Mouse (Mus musculus) midbrain, embryonic 14.5 days (tissue): ENCODE results near the gene Lix1. TPM values are rescaled to one million over a fixed set of nuclear protein-coding genes. Genes with fewer than 3 reads are reported as not detected.

Experiments
- ATAC-seq: fragments of 200-750 bp; cut with Nextera tagmentation; 2 replicates; pipeline ENCODE4 v1.8.0; 2017; ENCODE audit warnings: moderate number of reproducible peaks, moderate library complexity; ENCODE audit not compliant: low FRiP score, low TSS enrichment
- DNase-seq: peaks from one replicate; pipeline ENCODE4 v3.0.0-alpha.2; 2015
- H3K27ac ChIP-seq: fragments of 300-500 bp; sonication (generic); replicated peaks from 2 replicates; pipeline ENCODE4 v1.5.1; 2014; ENCODE audit warnings: mild to moderate bottlenecking, low read depth, low read length, moderate library complexity
- H3K27me3 ChIP-seq: fragments of 300-500 bp; sonication (generic); 2 replicates; pipeline ENCODE4 v1.6.1; 2014; ENCODE audit warnings: low read length, control low read depth, mixed read lengths; ENCODE audit not compliant: control insufficient read depth, insufficient read depth
- H3K36me3 ChIP-seq: fragments of 300-500 bp; sonication (generic); 2 replicates; pipeline ENCODE4 v1.6.1; 2014; ENCODE audit warnings: low read length, control low read depth; ENCODE audit not compliant: control insufficient read depth, insufficient read depth
- H3K4me1 ChIP-seq: fragments of 300-500 bp; sonication (generic); 2 replicates; pipeline ENCODE4 v1.6.1; 2014; ENCODE audit warnings: mild to moderate bottlenecking, antibody characterized with exemption, low read length, control low read depth; ENCODE audit not compliant: control insufficient read depth, insufficient read depth
- H3K4me2 ChIP-seq: fragments of 300-500 bp; sonication (generic); 2 replicates; pipeline ENCODE4 v1.6.1; 2014; ENCODE audit warnings: mild to moderate bottlenecking, low read length, moderate library complexity
- H3K4me3 ChIP-seq: fragments of 300-500 bp; sonication (generic); replicated peaks from 2 replicates; pipeline ENCODE4 v1.5.1; 2014; ENCODE audit warnings: low read depth, low read length
- H3K9ac ChIP-seq: fragments of 300-500 bp; sonication (generic); replicated peaks from 2 replicates; pipeline ENCODE4 v1.6.1; 2014; ENCODE audit warnings: mild to moderate bottlenecking, low read length, moderate library complexity
- H3K9me3 ChIP-seq: fragments of 300-500 bp; sonication (generic); 2 replicates; pipeline ENCODE4 v1.6.1; 2016; ENCODE audit warnings: low read length, control low read depth, mixed read lengths; ENCODE audit not compliant: control insufficient read depth
- WGBS: fragments of 180-500 bp; shearing (Covaris S2); extraction: QIAGEN DNeasy Blood & Tissue Kit; methylation state at CpG from one replicate; pipeline ENCODE4 v1.1.7; 2014; 5-methylcytosine and 5-hydroxymethylcytosine counted together
- polyA plus RNA-seq: library from polyadenylated mRNA; unstranded; fragments of >200 nt; fragmentation: Nextera tagmentation; extraction: Ambion mirVana; gene quantifications from 2 replicates; pipeline ENCODE4 v1.2.1, GENCODE M21; 2014

The Lix1 gene
- polyA plus RNA-seq, 1 experiment from 2014 or later, result 9.2 TPM

- H3K27me3 ChIP-seq, result no peaks in the 10 kb centered on the region
- H3K4me2 ChIP-seq, result peak overlapping the region; percentile 68
- H3K4me1 ChIP-seq, result peaks cover 10% of the 10 kb centered on the region; the same call in 1 of the 2 replicates
- 1% methylated on average over 17 of the region's 17 CpGs for WGBS
- peak overlapping the region; percentile 80 for H3K27ac ChIP-seq
- DNase-seq (peak; percentile 75), ATAC-seq (peak; percentile 82)
- no peaks in the 10 kb centered on the region for H3K36me3 ChIP-seq
- peak overlapping the region; percentile 44 for H3K4me3 ChIP-seq
- H3K9me3 ChIP-seq, result no peaks in the 10 kb centered on the region
- peak overlapping the region; percentile 72 for H3K9ac ChIP-seq
These were observed 46.4 kb downstream of the Lix1 start for GRCm38 (mm10) chr17:17448737-17449440.

GRCm38 (mm10) chr17:17449441-17449770, 46.9 kb downstream of the Lix1 start:
- Histone ChIP-seq H3K4me3 (peak overlapping the region; percentile 44), H3K4me2 (peak overlapping the region; percentile 68), H3K9me3 (no peaks in the 10 kb centered on the region), H3K9ac (peak overlapping the region; percentile 72), H3K27me3 (no peaks in the 10 kb centered on the region), H3K4me1 (peaks cover 10% of the 10 kb centered on the region; the same call in 1 of the 2 replicates), H3K27ac (peak overlapping the region; percentile 80), H3K36me3 (no peaks in the 10 kb centered on the region)
- WGBS, result 2% methylated on average over 5 of the region's 5 CpGs
- peak; percentile 57 for DNase-seq
- peak; percentile 65; the same call in 1 of the 2 replicates for ATAC-seq

- ATAC-seq (no peak), DNase-seq (no peak)
- WGBS, result 65% methylated on average over 1 of the region's 1 CpGs
- Histone ChIP-seq H3K4me2 (no peak overlapping the region), H3K9ac (no peak overlapping the region), H3K36me3 (no peaks in the 10 kb centered on the region), H3K27ac (no peak overlapping the region), H3K4me3 (no peak overlapping the region), H3K4me1 (peaks cover 10% of the 10 kb centered on the region; the same call in 1 of the 2 replicates), H3K9me3 (no peaks in the 10 kb centered on the region), H3K27me3 (no peaks in the 10 kb centered on the region)
These were observed 48.6 kb downstream of the Lix1 start for GRCm38 (mm10) chr17:17451102-17451501.

DNA sequence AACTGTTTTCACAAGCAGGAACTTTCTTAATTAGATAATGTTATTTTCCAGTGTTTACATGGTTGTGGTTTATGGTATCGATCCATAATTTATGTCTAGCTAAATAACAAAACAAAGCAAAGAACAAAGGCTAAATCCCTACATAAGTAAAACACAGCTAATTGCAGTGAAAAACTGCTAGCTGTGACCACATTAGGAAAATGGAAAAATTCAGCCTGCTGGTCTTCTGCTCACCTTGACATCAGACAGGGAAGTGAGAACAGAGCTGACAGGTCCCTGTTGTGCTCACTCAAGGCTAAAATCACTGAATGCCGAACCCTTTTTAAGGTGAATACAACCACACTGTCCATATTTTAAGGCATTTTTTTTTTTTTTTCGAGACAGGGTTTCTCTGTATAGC, 50.1 kb downstream of the Lix1 start:
- Histone ChIP-seq H3K27ac (no peak overlapping the region), H3K27me3 (no peaks in the 10 kb centered on the region), H3K36me3 (no peaks in the 10 kb centered on the region), H3K4me3 (no peak overlapping the region), H3K9me3 (no peaks in the 10 kb centered on the region), H3K4me1 (peaks cover 10% of the 10 kb centered on the region; the same call in 1 of the 2 replicates), H3K9ac (no peak overlapping the region), H3K4me2 (no peak overlapping the region)
- DNase-seq, result no peak
- no peak for ATAC-seq
- 91% methylated on average over 3 of the region's 3 CpGs for WGBS

- 81% methylated on average over 1 of the region's 1 CpGs for WGBS
- H3K4me2 ChIP-seq, result no peak overlapping the region
- no peaks in the 10 kb centered on the region for H3K9me3 ChIP-seq
- no peak overlapping the region for H3K9ac ChIP-seq
- no peaks in the 10 kb centered on the region for H3K36me3 ChIP-seq
- H3K27me3 ChIP-seq, result no peaks in the 10 kb centered on the region
- ATAC-seq (no peak), DNase-seq (no peak)
- H3K4me1 ChIP-seq, result no peaks in the 10 kb centered on the region
- no peak overlapping the region for H3K4me3 ChIP-seq
- H3K27ac ChIP-seq, result no peak overlapping the region
These were observed 52.1 kb downstream of the Lix1 start for GRCm38 (mm10) chr17:17454573-17454972.

GRCm38 (mm10) chr17:17485789-17486188, 83.3 kb downstream of the Lix1 start:
- Histone ChIP-seq H3K27me3 (no peaks in the 10 kb centered on the region), H3K36me3 (no peaks in the 10 kb centered on the region), H3K4me1 (no peaks in the 10 kb centered on the region), H3K4me3 (no peak overlapping the region), H3K9me3 (no peaks in the 10 kb centered on the region), H3K4me2 (no peak overlapping the region), H3K27ac (no peak overlapping the region), H3K9ac (no peak overlapping the region)
- no peak for ATAC-seq
- 70% methylated on average over 2 of the region's 2 CpGs for WGBS
- no peak for DNase-seq

- no peak for ATAC-seq
- WGBS, result 62% methylated on average over 15 of the region's 15 CpGs
- Histone ChIP-seq H3K36me3 (no peaks in the 10 kb centered on the region), H3K9me3 (no peaks in the 10 kb centered on the region), H3K9ac (no peak overlapping the region), H3K4me3 (no peak overlapping the region), H3K27ac (no peak overlapping the region), H3K4me2 (no peak overlapping the region), H3K4me1 (no peaks in the 10 kb centered on the region), H3K27me3 (no peaks in the 10 kb centered on the region)
- DNase-seq, result no peak
These were observed 88.5 kb downstream of the Lix1 start for GRCm38 (mm10) chr17:17490820-17491621.

DNA sequence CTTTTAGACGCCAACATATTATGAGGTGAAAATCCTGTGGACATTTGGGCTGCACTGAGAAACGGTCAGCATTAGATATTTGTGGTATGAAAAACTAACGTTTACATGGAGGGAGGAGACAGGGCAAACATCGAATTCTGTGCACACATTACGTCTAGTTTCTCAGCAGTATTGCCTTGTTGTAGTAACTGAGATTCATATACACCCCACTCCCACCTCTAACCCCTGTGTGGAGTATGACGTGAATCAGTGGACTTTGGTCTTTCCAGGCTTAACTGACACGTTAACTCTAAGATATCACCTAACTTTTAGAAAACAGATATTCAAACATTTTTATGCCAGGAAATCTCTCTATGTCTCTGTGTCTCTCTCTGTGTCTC, 89.1 kb downstream of the Lix1 start:
- H3K36me3 ChIP-seq, result no peaks in the 10 kb centered on the region
- 87% methylated on average over 7 of the region's 7 CpGs for WGBS

GRCm38 (mm10) chr17:17492116-17492515, 89.6 kb downstream of the Lix1 start:
- DNase-seq, result no peak
- no peak overlapping the region for H3K27ac ChIP-seq
- no peaks in the 10 kb centered on the region for H3K4me1 ChIP-seq
- no peak overlapping the region for H3K4me3 ChIP-seq
- H3K36me3 ChIP-seq, result no peaks in the 10 kb centered on the region
- H3K9ac ChIP-seq, result no peak overlapping the region
- no peak overlapping the region for H3K4me2 ChIP-seq
- no peak for ATAC-seq
- 95% methylated on average over 8 of the region's 8 CpGs for WGBS
- no peaks in the 10 kb centered on the region for H3K27me3 ChIP-seq
- no peaks in the 10 kb centered on the region for H3K9me3 ChIP-seq

More for the DNA sequence above, 89.1 kb downstream of the Lix1 start:
- Histone ChIP-seq H3K27me3 (no peaks in the 10 kb centered on the region), H3K9me3 (no peaks in the 10 kb centered on the region), H3K27ac (no peak overlapping the region), H3K4me3 (no peak overlapping the region), H3K9ac (no peak overlapping the region), H3K4me1 (no peaks in the 10 kb centered on the region), H3K4me2 (no peak overlapping the region)
- DNase-seq (no peak), ATAC-seq (no peak)
